Mouse (Mus musculus) thymus, postnatal 25 days (tissue): ENCODE data around the gene Enpp1.
A peak's percentile ranks its signal among the peaks of the same experiment; 100 is the strongest.
"Not testable (repeated sequence)": the region's sequence is repeated elsewhere in the genome, so short reads cannot be mapped to it uniquely, and the experiment has no call there.

Experiments used
- DNase-seq: peaks from one replicate; pipeline ENCODE4 v3.0.0; 2022

The Enpp1 gene

GRCm38 (mm10) chr10:24635884-24636283 lies 76.1 kb downstream of the Enpp1 start:
- peak; percentile 67 for DNase-seq

- DNase-seq: peak; percentile 69
These were observed 76.6 kb downstream of the Enpp1 start for GRCm38 (mm10) chr10:24635331-24635815.

- DNase-seq: no peak
These were observed 77.7 kb downstream of the Enpp1 start for GRCm38 (mm10) chr10:24634288-24634687.

GRCm38 (mm10) chr10:24631122-24631521 lies 80.8 kb downstream of the Enpp1 start:
- no peak for DNase-seq

GRCm38 (mm10) chr10:24630469-24631081 lies 81.4 kb downstream of the Enpp1 start:
- peak; percentile 73 for DNase-seq

GRCm38 (mm10) chr10:24629086-24629720 lies 82.8 kb downstream of the Enpp1 start:
- no peak for DNase-seq

GRCm38 (mm10) chr10:24628466-24628865 lies 83.5 kb downstream of the Enpp1 start:
- no peak for DNase-seq

GRCm38 (mm10) chr10:24627262-24627661 lies 84.7 kb downstream of the Enpp1 start:
- DNase-seq: no peak

- DNase-seq: peak; percentile 88
These were observed 86.8 kb downstream of the Enpp1 start for GRCm38 (mm10) chr10:24625060-24625701.

- DNase-seq: peak; percentile 85
These were observed 89.4 kb downstream of the Enpp1 start for GRCm38 (mm10) chr10:24622586-24622985.

GRCm38 (mm10) chr10:24621572-24621971 lies 90.4 kb downstream of the Enpp1 start:
- DNase-seq: peak; percentile 69

- not testable (repeated sequence) for DNase-seq
These were observed 95.4 kb downstream of the Enpp1 start for GRCm38 (mm10) chr10:24616572-24616971.

GRCm38 (mm10) chr10:24615799-24616198 lies 96.2 kb downstream of the Enpp1 start:
- no peak for DNase-seq

GRCm38 (mm10) chr10:24614726-24615125 lies 97.2 kb downstream of the Enpp1 start:
- DNase-seq: no peak

GRCm38 (mm10) chr10:24609766-24610165 lies 102.2 kb downstream of the Enpp1 start:
- no peak for DNase-seq

- no peak for DNase-seq
These were observed 102.8 kb downstream of the Enpp1 start for GRCm38 (mm10) chr10:24609146-24609545.

- no peak for DNase-seq
These were observed 108.2 kb downstream of the Enpp1 start for GRCm38 (mm10) chr10:24603727-24604126.

- DNase-seq: no peak
These were observed 108.9 kb downstream of the Enpp1 start for GRCm38 (mm10) chr10:24603035-24603434.

- no peak for DNase-seq
These were observed 112.2 kb downstream of the Enpp1 start for GRCm38 (mm10) chr10:24599802-24600201.

- DNase-seq: no peak
These were observed 113.3 kb downstream of the Enpp1 start for GRCm38 (mm10) chr10:24598693-24599092.

GRCm38 (mm10) chr10:24597789-24598188 lies 114.2 kb downstream of the Enpp1 start:
- DNase-seq: no peak

GRCm38 (mm10) chr10:24596869-24597339 lies 115.1 kb downstream of the Enpp1 start:
- DNase-seq: no peak

- DNase-seq: no peak
These were observed 115.7 kb downstream of the Enpp1 start for GRCm38 (mm10) chr10:24596003-24596868.
